Mouse (Mus musculus) frontal cortex, adult 2 months (tissue): ENCODE results near the gene Zbtb16. TPM values are rescaled to one million over a fixed set of nuclear protein-coding genes. Genes with fewer than 3 reads are reported as not detected.

Source experiments
- DNase-seq, 2 experiments: peaks; one replicate each; pipeline ENCODE4 v3.0.0; 2022; ENCODE audit warnings: low spot score in 1 of 2; ENCODE audit errors: extremely low spot score in 1 of 2
- polyA plus RNA-seq: library from polyadenylated mRNA; depleted of rRNA; stranded (reverse); fragments of >200 nt; gene quantifications from 2 replicates; pipeline ENCODE4 v1.2.3, GENCODE M21; 2012

Gene Zbtb16
- polyA plus RNA-seq, 1 experiment, result 16.1 TPM

- DNase-seq, result no peak
These were observed 151.9 kb downstream of the Zbtb16 start for GRCm38 (mm10) chr9:48684144-48684543.

DNA sequence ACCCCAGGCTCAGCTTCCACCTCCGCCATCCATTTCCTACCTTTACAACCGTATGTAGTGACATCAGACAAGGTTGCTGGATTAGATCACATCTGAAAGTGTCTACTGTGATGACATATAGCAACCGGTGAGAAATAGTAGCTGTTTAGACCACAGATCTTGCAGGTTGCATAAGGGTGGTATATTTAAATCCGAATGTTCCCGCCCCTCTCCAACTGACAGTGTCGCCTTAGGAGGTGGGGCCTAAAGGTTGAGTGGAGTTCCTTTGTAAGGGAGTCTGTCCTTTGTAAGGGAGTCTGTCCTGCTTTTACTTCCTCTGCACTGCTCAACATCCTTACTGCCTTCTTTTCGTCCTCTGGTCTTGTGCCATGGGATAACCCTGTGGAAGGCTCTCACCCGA lies 154.8 kb downstream of the Zbtb16 start:
- no peak for DNase-seq

DNA sequence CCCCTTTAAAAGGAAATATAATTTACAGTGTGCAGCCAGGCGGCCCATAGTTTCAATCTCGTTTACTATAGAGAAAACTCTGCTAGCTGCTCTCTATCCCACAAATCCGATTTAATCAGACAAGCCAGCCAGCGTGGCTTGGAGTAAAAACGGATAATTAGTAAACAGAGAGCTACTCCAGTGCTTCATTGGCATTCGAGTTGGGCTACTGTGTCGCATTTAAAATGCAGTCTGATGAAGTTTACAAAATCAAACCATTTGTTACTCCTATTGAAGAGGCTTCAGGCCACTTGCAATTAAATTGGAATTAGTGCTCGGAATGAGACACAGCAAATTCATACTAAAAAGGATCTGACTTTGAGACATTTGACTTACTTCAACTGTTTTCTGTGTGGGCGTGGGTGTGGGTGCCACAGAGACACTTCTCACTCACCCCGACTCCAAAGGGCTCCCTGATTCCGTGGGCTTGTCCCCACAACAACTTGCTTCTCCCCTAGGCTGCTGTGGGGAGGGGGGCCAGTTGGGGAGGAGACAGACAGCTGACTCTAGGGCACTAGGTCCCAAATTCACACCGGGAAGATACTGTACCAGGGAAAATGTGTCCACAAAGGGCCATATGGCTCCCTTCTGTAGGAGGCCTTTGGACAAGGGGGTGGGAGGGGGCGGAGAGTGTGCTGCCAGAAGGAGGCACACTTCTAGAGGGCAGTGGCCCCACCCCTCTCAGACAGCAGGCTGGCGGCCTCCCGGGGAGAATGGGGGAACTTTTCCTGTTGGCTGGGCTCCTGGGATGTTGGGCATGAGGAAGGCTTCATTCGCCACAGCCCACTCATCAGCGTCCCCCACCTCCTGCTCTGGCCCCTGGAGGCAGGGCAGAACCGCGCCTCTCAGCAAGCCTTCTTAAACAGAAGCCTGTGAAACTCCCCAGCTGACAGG lies 157.3 kb downstream of the Zbtb16 start:
- peak in 1 of 2 experiments; percentile 53 for DNase-seq

GRCm38 (mm10) chr9:48675151-48675790 lies 160.8 kb downstream of the Zbtb16 start:
- DNase-seq, result peak; percentile 38 to 48

DNA sequence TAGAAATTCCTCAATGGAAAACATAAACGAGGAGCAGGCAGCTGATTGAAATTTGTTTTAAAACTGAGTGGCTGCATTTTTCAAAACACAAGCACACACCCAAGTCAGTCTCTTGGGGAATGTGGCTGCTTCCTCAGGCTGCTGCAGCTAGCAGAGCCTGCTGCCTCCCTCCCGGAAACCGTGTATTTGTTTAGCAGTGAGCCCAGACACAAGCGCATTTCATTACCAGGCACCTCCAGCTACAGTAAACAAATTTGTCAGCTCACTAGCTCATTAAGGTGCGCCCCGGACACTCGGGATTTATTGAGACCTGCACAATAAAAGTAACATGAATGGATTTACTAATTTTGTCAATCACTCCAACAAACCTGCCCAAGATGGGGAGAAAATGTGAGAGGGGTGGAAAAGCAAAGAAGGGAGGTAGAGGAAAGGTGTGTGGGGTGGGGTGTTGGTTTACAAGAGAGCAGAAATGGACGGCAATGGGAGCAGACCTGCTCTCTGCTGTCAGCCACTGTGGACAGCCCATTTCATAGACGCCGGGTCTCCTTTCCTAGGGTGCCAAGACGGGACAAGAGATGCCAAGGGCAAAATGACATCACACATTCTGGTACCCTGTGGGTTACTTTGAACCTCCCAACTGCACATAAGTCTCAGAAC lies 161.5 kb downstream of the Zbtb16 start:
- DNase-seq, result no peak

DNA sequence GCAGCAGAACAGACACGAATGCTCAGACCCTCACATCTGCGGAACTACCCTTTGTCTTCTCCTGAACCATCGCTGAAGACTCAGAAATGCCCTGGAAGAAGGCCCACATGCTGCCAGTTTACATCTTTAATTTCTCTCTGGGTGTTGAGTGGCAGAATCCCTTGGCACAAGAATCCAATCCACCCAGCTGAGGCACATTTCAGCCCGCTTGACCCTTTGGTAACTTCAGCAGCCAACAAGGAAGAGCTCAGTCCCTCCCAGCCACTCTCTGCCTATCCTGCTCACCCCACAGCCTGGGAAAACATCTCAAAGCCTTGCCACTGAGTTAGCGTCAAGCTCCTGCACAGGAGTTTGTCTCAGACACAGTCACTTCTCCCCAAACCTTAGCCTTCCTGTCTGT lies 162.2 kb downstream of the Zbtb16 start:
- no peak for DNase-seq

DNA sequence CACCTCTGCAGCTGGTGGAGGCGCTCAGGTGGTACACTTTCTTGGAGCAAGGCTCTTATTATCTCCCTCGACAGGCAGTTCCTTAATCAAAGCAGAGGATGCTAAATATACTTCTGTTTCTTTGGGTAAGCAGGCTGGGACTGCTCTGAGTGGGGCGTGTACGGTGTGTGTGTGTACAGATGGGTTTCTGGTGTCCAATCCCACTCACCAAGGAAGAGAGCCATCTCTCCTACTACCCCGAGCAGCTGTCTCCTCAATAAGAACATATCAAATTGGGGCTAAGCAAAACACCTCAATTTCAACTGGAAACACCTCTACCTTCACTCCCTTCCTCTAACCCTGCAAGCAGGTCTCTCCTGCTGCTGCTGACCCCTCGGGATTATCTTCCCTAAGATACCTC lies 162.8 kb downstream of the Zbtb16 start:
- peak in 1 of 2 experiments; percentile 38 for DNase-seq

GRCm38 (mm10) chr9:48671841-48672240 lies 164.2 kb downstream of the Zbtb16 start:
- no peak for DNase-seq

DNA sequence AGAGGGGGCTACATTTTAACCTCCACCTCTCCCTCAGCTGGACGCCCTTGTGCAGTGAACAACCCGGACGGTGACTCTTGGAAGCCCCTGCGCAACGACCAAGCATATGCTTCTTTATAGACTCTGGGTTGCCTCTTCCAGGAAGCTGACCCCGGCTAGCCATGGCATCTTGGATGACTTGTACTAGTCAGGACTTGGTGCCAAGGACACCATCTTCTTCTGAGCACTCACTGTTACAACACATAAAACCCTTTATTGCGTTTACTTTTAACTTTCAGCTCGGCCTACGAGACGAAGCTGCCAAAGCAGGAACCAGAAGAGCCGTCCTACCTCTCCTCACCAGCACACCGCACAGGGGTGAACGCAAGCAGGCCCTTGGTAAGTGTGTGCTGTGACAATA lies 165.9 kb downstream of the Zbtb16 start:
- DNase-seq, result no peak

GRCm38 (mm10) chr9:48669672-48670071 lies 166.3 kb downstream of the Zbtb16 start:
- no peak for DNase-seq

- DNase-seq, result no peak
These were observed 169.3 kb downstream of the Zbtb16 start for GRCm38 (mm10) chr9:48666702-48667101.

DNA sequence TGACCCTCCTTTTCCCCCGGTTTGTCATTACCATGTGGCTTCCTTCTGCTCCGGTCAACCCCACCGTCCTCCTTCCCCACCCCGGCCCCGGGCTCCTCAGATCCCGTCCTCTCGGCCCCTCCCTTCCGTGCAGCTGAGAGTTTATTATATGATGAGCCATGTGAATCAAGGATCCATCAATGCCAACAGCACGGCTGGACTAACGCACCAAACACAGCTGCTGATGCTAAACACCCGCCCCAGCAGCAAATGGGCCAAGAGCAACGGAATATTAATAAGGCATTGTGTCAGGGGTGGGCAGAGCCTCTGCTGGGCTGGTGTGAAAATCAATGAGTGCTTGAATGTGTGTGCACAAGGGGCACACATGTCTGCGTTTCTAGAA lies 173.0 kb downstream of the Zbtb16 start:
- DNase-seq, result no peak

DNA sequence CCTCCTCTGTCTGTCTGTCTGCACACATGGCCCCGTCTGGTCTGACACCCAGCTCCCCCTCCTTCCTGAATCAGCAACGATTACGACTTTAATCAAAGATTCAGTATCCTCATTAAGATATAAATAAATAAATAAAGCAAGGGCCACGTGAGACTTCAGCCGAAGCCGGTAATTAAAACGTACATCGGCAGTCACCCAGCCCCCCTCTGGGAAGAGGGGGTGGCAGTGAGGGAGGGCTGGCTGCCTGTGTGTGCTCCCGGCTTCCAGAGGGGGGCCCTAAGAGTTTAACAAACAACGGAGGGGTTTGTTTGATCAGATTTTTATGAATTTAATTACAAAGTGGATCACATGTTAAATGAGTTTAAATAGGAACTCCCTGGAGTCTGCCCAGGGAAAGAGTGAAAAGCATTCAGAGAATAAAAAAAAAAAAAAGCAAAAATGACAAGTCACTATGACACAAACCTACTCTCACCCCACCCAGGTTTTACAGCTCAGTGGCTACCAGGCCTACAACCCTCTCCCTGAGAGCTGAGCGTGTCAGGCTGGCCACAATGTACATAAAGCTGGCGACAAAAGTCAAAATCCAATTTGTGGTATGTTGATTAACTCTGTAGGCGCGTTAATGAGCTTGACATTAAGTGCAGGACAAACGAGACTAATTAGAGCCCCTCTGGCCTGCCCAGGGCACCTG lies 173.5 kb downstream of the Zbtb16 start:
- no peak for DNase-seq

DNA sequence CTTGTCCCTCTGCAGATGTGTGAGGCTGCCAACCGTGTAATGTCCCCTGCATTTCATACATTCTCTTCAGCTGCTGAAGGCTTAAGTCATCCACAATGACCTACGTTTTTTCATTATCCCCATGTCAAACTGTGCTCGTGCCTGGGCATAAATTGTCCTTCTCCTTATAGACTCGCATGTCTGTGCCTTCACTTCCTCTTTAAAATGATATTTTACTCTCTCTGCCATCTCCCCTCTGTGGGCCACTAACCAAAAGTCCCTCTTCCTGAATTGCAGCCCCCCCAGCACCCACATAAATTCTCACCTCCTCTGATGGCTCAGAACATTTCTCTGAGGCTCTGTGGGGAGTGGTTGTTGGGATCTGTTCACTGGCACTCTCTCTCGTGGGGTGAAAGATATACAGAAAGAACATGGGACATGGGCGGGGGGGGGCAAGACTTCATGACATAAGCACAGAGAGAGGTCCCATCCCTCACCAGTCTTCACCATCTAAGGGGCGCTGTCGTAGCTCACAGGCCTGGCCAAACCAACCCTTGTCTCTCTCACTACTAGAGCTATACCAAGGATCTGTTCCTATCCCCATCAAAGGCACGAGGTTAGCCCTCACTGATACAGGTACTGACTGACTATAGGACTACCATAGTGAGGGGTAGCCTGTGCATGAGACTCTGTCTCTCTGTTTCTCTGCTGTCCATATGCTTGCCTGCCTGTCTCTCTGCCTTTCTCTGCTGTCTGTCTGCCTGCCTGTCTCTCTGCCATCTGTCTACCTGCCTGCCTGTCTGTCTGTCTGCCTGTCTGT lies 174.6 kb downstream of the Zbtb16 start:
- no peak for DNase-seq

GRCm38 (mm10) chr9:48655525-48656169 lies 180.4 kb downstream of the Zbtb16 start:
- DNase-seq, result no peak

GRCm38 (mm10) chr9:48654730-48655129 lies 181.3 kb downstream of the Zbtb16 start:
- DNase-seq, result no peak

- DNase-seq, result no peak
These were observed 182.5 kb downstream of the Zbtb16 start for GRCm38 (mm10) chr9:48653399-48654070.

- DNase-seq, result no peak
These were observed 184.0 kb downstream of the Zbtb16 start for GRCm38 (mm10) chr9:48652026-48652425.

- no peak for DNase-seq
These were observed 185.2 kb downstream of the Zbtb16 start for GRCm38 (mm10) chr9:48650846-48651245.
